Mouse (Mus musculus) brain, embryonic 14.5 days (tissue): ENCODE data around the gene Pilrb2. TPM values are rescaled to one million over a fixed set of nuclear protein-coding genes. Genes with fewer than 3 reads are reported as not detected.

Source experiments
- DNase-seq: peaks from one replicate; pipeline ENCODE4 v3.0.0-alpha.2; 2011; ENCODE audit warnings: low read depth
- CTCF ChIP-seq: fragments of 200-500 bp; IDR thresholded peaks from 2 replicates; pipeline ENCODE4 v1.5.1; 2012; ENCODE audit warnings: inconsistent platforms, mild to moderate bottlenecking, moderate library complexity, borderline replicate concordance; ENCODE audit not compliant: insufficient read depth, insufficient read length; ENCODE audit errors: extremely low read depth
- POLR2A ChIP-seq: fragments of 200-500 bp; IDR thresholded peaks from 2 replicates; pipeline ENCODE4 v1.6.1; 2012; ENCODE audit warnings: mild to moderate bottlenecking, inconsistent platforms, borderline replicate concordance; ENCODE audit not compliant: poor library complexity, insufficient read depth, insufficient read length, severe bottlenecking; ENCODE audit errors: extremely low read depth
- polyA plus RNA-seq: library from polyadenylated mRNA; depleted of rRNA; stranded (reverse); fragments of >200 nt; gene quantifications from 2 replicates; pipeline ENCODE4 v1.2.3, GENCODE M21; 2012; rRNA removed

Pilrb2 gene
- polyA plus RNA-seq, 1 experiment = 0.08 TPM

- TF ChIP-seq POLR2A (no peak), CTCF (no peak)
- DNase-seq = peak; percentile 29
Measured at GRCm38 (mm10) chr5:137822602-137823001, 49.0 kb downstream of the Pilrb2 start.

GRCm38 (mm10) chr5:137822126-137822525, 49.5 kb downstream of the Pilrb2 start:
- no peak for DNase-seq
- TF ChIP-seq POLR2A = no peak
- no peak for TF ChIP-seq CTCF

DNA sequence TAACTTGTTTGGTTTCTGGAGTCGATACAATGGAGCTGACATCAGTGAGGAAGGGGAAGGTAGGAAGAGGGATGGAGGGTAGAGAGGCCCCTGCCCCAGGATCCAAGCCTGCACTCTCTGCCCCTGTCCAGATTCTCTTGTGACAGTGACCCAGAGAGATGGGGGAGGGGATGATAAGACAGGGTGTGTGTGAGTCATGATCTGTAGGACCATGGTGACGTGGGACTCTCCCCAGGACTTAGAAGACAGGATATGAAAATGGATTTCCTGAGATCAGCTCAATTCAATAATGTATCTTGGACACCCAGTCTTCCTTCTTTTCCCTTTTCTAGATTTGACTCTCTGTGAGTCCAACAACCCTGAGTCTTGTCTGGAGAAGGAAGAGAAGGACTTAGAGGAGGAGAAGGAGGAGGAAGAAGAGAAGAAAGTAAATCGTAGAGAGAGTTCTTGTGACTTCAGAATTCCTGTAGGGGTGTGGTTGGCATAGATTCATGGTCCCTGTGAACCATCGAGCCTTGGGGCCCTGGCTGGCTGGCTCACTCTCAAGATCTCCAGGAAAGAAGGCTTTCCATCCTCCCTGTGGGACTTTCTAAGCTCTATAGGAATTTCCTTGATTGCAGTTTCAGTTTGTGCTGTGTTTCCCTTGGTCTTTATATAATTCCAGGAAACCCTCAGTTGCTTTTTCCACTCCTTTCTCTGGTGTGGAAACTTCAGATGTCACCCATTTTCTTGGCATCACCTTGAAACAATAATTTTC, 54.0 kb downstream of the Pilrb2 start:
- TF ChIP-seq CTCF (no peak), POLR2A (no peak)
- no peak for DNase-seq

Other genes with a start within 250 kb of the Pilrb2 start
- gene Fbxo24, start 242.8 kb downstream of the Pilrb2 start, polyA plus RNA-seq = 0.23 and 0.25 TPM in 2 replicates
- 16.9 and 18.8 TPM in 2 replicates for gene Lrch4, start 242.7 kb downstream of the Pilrb2 start, polyA plus RNA-seq
- gene Gm20605, start 242.6 kb downstream of the Pilrb2 start, polyA plus RNA-seq = 14.8 and 14.9 TPM in 2 replicates
- gene Sap25, start 230.5 kb downstream of the Pilrb2 start, polyA plus RNA-seq = 31.0 and 37.8 TPM in 2 replicates
- 0.06 TPM in 1 of 2 replicates, not detected in the other for gene Irs3, start 226.1 kb downstream of the Pilrb2 start, polyA plus RNA-seq
- 17.8 and 23.8 TPM in 2 replicates for gene Agfg2, start 187.1 kb downstream of the Pilrb2 start, polyA plus RNA-seq
- 208 and 219 TPM in 2 replicates for gene Nyap1, start 130.2 kb downstream of the Pilrb2 start, polyA plus RNA-seq
- gene Tsc22d4, start 126.1 kb downstream of the Pilrb2 start, polyA plus RNA-seq = 51.8 and 53.7 TPM in 2 replicates
- 47.7 and 81.6 TPM in 2 replicates for gene Ppp1r35, start 93.0 kb downstream of the Pilrb2 start, polyA plus RNA-seq
- 35.7 and 38.5 TPM in 2 replicates for gene Mepce, start 84.2 kb downstream of the Pilrb2 start, polyA plus RNA-seq
- 8.1 and 8.2 TPM in 2 replicates for gene Zcwpw1, start 84.0 kb downstream of the Pilrb2 start, polyA plus RNA-seq
- gene Pilra, start 35.5 kb downstream of the Pilrb2 start, polyA plus RNA-seq = 0.12 and 0.42 TPM in 2 replicates
- 0.16 TPM in 1 of 2 replicates, not detected in the other for gene Pilrb1, start 13.7 kb downstream of the Pilrb2 start, polyA plus RNA-seq
- gene Cyp3a13, start 49.8 kb upstream of the Pilrb2 start, polyA plus RNA-seq = not detected in 2 replicates
- gene Gjc3, start 91.3 kb upstream of the Pilrb2 start, polyA plus RNA-seq = 0.39 and 0.82 TPM in 2 replicates
- 0.08 TPM in 1 of 2 replicates, not detected in the other for gene Azgp1, start 109.7 kb upstream of the Pilrb2 start, polyA plus RNA-seq
- gene Smok3a, start 149.4 kb upstream of the Pilrb2 start, polyA plus RNA-seq = not detected in 2 replicates
- gene Smok3b, start 149.6 kb upstream of the Pilrb2 start, polyA plus RNA-seq = not detected in 2 replicates
- gene Smok3c, start 181.4 kb upstream of the Pilrb2 start, polyA plus RNA-seq = not detected in 2 replicates
- 15.8 and 24.1 TPM in 2 replicates for gene Zkscan1, start 213.3 kb upstream of the Pilrb2 start, polyA plus RNA-seq
- gene Zscan21, start 245.1 kb upstream of the Pilrb2 start, polyA plus RNA-seq = 63.8 and 66.3 TPM in 2 replicates